Mouse (Mus musculus) thymus, postnatal 14 days (tissue): Measurements from ENCODE around the gene Gnb3.
"Not testable (repeated sequence)": the region's sequence is repeated elsewhere in the genome, so short reads cannot be mapped to it uniquely, and the experiment has no call there.

Experiments used
- DNase-seq: peaks from one replicate; pipeline ENCODE4 v3.0.0; 2021

Gnb3 gene

GRCm38 (mm10) chr6:124814448-124814847 lies 25.6 kb downstream of the Gnb3 start:
- no peak for DNase-seq

- peak; percentile 84 for DNase-seq
Observed at GRCm38 (mm10) chr6:124813933-124814332, 26.1 kb downstream of the Gnb3 start, which contains the start of gene Tpi1. Gene Tpi1 (minus strand): TSS chr6:124814296.

- peak; percentile 81 for DNase-seq
Observed at GRCm38 (mm10) chr6:124813496-124813895, 26.6 kb downstream of the Gnb3 start.

- DNase-seq = no peak
Observed at GRCm38 (mm10) chr6:124812848-124813247, 27.2 kb downstream of the Gnb3 start.

- DNase-seq = no peak
Observed at GRCm38 (mm10) chr6:124811701-124812560, 28.1 kb downstream of the Gnb3 start.

- DNase-seq = no peak
Observed at GRCm38 (mm10) chr6:124811403-124811665, 28.7 kb downstream of the Gnb3 start.

- not testable (repeated sequence) for DNase-seq
Observed at GRCm38 (mm10) chr6:124810566-124811402, 29.3 kb downstream of the Gnb3 start.

GRCm38 (mm10) chr6:124809775-124810538 lies 30.1 kb downstream of the Gnb3 start:
- DNase-seq = no peak

- DNase-seq = peak; percentile 73
Observed at GRCm38 (mm10) chr6:124809052-124809774, 30.9 kb downstream of the Gnb3 start.

GRCm38 (mm10) chr6:124808358-124809012 lies 31.6 kb downstream of the Gnb3 start, which contains the start of gene Spsb2:
Gene Spsb2 (plus strand): TSS chr6:124808661.
- DNase-seq = peak; percentile 39

- DNase-seq = no peak
Observed at GRCm38 (mm10) chr6:124807986-124808357, 32.1 kb downstream of the Gnb3 start.

GRCm38 (mm10) chr6:124807366-124807765 lies 32.7 kb downstream of the Gnb3 start:
- DNase-seq = no peak

GRCm38 (mm10) chr6:124806446-124807140 lies 33.5 kb downstream of the Gnb3 start:
- DNase-seq = no peak

- DNase-seq = peak; percentile 77
Observed at GRCm38 (mm10) chr6:124805341-124806321, 34.4 kb downstream of the Gnb3 start.

- no peak for DNase-seq
Observed at GRCm38 (mm10) chr6:124804341-124804740, 35.7 kb downstream of the Gnb3 start.

- not testable (repeated sequence) for DNase-seq
Observed at GRCm38 (mm10) chr6:124803691-124804090, 36.4 kb downstream of the Gnb3 start.

- DNase-seq = no peak
Observed at GRCm38 (mm10) chr6:124803061-124803460, 37.0 kb downstream of the Gnb3 start.

- not testable (repeated sequence) for DNase-seq
Observed at GRCm38 (mm10) chr6:124802400-124802799, 37.7 kb downstream of the Gnb3 start.

GRCm38 (mm10) chr6:124796200-124796599 lies 43.9 kb downstream of the Gnb3 start:
- DNase-seq = no peak

- DNase-seq = no peak
Observed at GRCm38 (mm10) chr6:124795781-124796180, 44.3 kb downstream of the Gnb3 start.
